Mouse (Mus musculus): ENCODE results near the gene Ppp2r5a. TPM values are rescaled to one million over a fixed set of nuclear protein-coding genes. Genes with fewer than 3 reads are reported as not detected.
"Not testable (repeated sequence)": the region's sequence is repeated elsewhere in the genome, so short reads cannot be mapped to it uniquely, and the experiment has no call there.

Gene Ppp2r5a
- polyA plus RNA-seq, 1 experiment from 2014 or later: 39.9 TPM

DNA sequence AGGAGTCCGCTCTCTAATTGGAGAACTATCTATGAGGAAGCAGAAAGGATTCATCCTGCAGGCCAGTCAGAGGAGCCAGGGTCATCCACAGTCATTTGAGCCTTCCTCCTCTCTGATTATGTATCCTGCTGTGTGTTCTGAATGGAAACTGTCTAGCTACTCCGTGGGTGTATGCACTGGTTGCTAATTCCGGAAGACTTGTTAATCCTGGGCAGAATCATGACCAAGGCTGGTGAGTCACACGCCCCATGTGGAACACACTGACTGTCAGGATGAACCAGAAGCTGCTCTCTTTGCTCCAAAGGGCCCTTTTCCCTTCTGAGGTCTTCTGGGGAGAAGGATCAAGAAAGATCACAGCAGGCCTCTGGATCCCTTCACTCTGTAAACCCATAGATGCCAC lies 35.5 kb upstream of the Ppp2r5a start:
- Histone ChIP-seq H3K4me3 (ENCODE audit: low read depth, low read length) (no peak overlapping the region), H3K9ac (ENCODE audit: low read depth, low read length) (no peak overlapping the region), H3K36me3 (ENCODE audit: control insufficient read depth, insufficient read depth, low read length) (no peaks in the 10 kb centered on the region), H3K27me3 (replicated peaks; ENCODE audit: control insufficient read depth, insufficient read depth, low read length) (no peaks in the 10 kb centered on the region), H3K27ac (ENCODE audit: low read depth, low read length) (no peak overlapping the region), H3K4me1 (replicated peaks; ENCODE audit: control insufficient read depth, insufficient read depth, low read length) (0 out of 2 replicates have a peak, but pooled peaks cover 4% of the 10 kb centered on the region), H3K4me2 (no peak overlapping the region), H3K9me3 (ENCODE audit: control insufficient read depth, low read length) (no peaks in the 10 kb centered on the region)
- ATAC-seq (replicated peaks; ENCODE audit: low FRiP score) (no peak), DNase-seq (ENCODE audit: low spot score) (no peak)
- WGBS: 68% methylated on average over 4 of the region's 4 CpGs

DNA sequence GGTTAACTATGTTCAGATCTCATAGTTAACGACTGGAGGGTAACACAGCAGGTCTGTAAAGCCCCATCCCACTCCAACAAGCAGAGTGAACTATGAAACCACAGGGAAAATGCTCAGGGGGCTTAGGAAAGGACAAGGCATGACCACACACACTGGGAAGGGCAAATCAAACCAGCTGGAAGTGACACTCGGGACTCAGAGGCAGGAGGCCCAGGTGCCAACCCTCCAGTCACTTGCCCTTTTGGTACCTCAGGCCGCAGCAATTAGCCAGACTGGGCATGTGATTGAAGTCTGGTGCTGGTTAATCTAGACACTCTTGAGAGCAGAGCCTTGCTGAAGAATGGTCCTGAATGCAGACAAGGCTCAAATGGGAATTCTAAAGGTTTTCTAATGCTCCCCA lies 33.6 kb upstream of the Ppp2r5a start:
- Histone ChIP-seq H3K4me2 (no peak overlapping the region), H3K9me3 (ENCODE audit: control insufficient read depth, low read length) (no peaks in the 10 kb centered on the region), H3K4me1 (replicated peaks; ENCODE audit: control insufficient read depth, insufficient read depth, low read length) (peaks cover 12% of the 10 kb centered on the region), H3K27me3 (replicated peaks; ENCODE audit: control insufficient read depth, insufficient read depth, low read length) (no peaks in the 10 kb centered on the region), H3K27ac (ENCODE audit: low read depth, low read length) (no peak overlapping the region), H3K9ac (ENCODE audit: low read depth, low read length) (no peak overlapping the region), H3K36me3 (ENCODE audit: control insufficient read depth, insufficient read depth, low read length) (no peaks in the 10 kb centered on the region), H3K4me3 (ENCODE audit: low read depth, low read length) (no peak overlapping the region)
- no peak for DNase-seq (ENCODE audit: low spot score)
- no peak for ATAC-seq (replicated peaks; ENCODE audit: low FRiP score)
- 54% methylated on average over 3 of the region's 3 CpGs for WGBS

DNA sequence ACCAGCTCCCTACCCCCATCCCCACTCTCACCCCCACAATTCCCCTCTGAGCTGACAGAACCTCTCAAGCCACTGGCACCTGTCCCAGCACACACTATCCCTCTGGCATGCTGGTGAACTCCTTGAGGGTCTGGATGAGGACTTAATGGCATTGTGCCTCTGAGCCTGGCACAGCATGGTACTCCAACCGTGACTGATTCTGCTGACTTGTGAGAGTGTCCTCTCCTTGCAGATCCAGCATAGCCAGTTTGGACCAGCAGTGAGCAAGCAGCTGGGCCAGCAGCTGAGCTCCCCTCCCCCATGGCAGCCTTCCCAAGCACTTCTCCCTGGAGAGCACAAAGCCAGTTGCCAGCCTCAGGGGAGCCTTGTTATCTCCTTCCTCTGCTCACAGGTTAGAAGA lies 32.3 kb upstream of the Ppp2r5a start:
- no peak for DNase-seq (ENCODE audit: low spot score)
- Histone ChIP-seq H3K9me3 (ENCODE audit: control insufficient read depth, low read length) (no peaks in the 10 kb centered on the region), H3K36me3 (ENCODE audit: control insufficient read depth, insufficient read depth, low read length) (no peaks in the 10 kb centered on the region), H3K4me1 (replicated peaks; ENCODE audit: control insufficient read depth, insufficient read depth, low read length) (peaks cover 12% of the 10 kb centered on the region), H3K27ac (ENCODE audit: low read depth, low read length) (no peak overlapping the region), H3K4me3 (ENCODE audit: low read depth, low read length) (no peak overlapping the region), H3K27me3 (replicated peaks; ENCODE audit: control insufficient read depth, insufficient read depth, low read length) (no peaks in the 10 kb centered on the region), H3K4me2 (no peak overlapping the region), H3K9ac (ENCODE audit: low read depth, low read length) (no peak overlapping the region)
- WGBS: 32% methylated on average over 1 of the region's 1 CpGs
- ATAC-seq (replicated peaks; ENCODE audit: low FRiP score): no peak

DNA sequence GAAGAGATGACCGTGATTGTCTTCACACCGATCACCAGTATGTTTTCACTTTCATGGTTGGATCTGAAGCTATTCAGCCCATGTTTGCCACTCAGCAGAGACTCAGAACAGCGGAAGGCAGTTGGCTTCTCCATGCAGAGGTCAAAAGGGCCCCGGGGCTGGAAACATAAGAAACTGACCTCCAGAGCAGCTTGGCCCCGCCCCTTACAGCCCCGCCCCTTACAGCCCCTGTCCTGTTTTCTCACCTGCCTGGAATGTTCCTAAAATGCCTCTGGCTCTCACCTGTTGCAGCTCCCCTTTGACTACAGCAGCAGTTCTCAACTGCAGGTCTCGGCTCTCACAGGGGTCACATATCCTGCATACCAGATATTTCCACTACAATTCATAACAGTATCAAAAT lies 29.5 kb upstream of the Ppp2r5a start:
- H3K4me2 ChIP-seq: peak overlapping the region; percentile 46
- H3K36me3 ChIP-seq (ENCODE audit: control insufficient read depth, insufficient read depth, low read length): no peaks in the 10 kb centered on the region
- no peak overlapping the region for H3K9ac ChIP-seq (ENCODE audit: low read depth, low read length)
- H3K27ac ChIP-seq (ENCODE audit: low read depth, low read length): no peak overlapping the region
- peaks cover 12% of the 10 kb centered on the region for H3K4me1 ChIP-seq (replicated peaks; ENCODE audit: control insufficient read depth, insufficient read depth, low read length)
- no peak for DNase-seq (ENCODE audit: low spot score)
- WGBS: 27% methylated on average over 7 of the region's 7 CpGs
- H3K27me3 ChIP-seq (replicated peaks; ENCODE audit: control insufficient read depth, insufficient read depth, low read length): no peaks in the 10 kb centered on the region
- ATAC-seq (replicated peaks; ENCODE audit: low FRiP score): no peak
- no peaks in the 10 kb centered on the region for H3K9me3 ChIP-seq (ENCODE audit: control insufficient read depth, low read length)
- peak overlapping the region; percentile 3; the same call in 1 of the 2 replicates for H3K4me3 ChIP-seq (ENCODE audit: low read depth, low read length)

DNA sequence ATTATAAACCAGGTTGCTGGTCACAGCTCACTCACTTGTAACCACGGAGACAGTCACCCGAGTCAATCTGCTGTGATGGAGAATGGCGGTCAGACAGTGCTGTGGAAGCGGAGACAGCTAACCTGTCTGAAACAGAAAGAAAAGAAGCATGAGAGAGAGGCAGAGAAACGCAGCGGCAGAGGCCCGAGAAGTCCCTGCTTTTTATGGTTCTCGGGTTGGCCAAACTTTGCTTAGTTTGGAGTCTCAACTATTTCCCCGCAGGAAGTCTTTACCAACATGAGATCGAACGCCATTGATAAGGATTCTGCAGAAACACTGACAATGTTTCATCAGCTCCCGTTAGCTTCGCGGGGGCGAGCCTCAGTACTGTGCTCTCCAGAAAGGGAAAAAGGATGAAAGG lies 29.0 kb upstream of the Ppp2r5a start:
- Histone ChIP-seq H3K36me3 (ENCODE audit: control insufficient read depth, insufficient read depth, low read length) (no peaks in the 10 kb centered on the region), H3K27me3 (replicated peaks; ENCODE audit: control insufficient read depth, insufficient read depth, low read length) (no peaks in the 10 kb centered on the region), H3K9ac (ENCODE audit: low read depth, low read length) (no peak overlapping the region), H3K4me2 (peak overlapping the region; percentile 46), H3K9me3 (ENCODE audit: control insufficient read depth, low read length) (no peaks in the 10 kb centered on the region), H3K27ac (ENCODE audit: low read depth, low read length) (no peak overlapping the region), H3K4me1 (replicated peaks; ENCODE audit: control insufficient read depth, insufficient read depth, low read length) (peaks cover 12% of the 10 kb centered on the region), H3K4me3 (ENCODE audit: low read depth, low read length) (peak overlapping the region; percentile 3; the same call in 1 of the 2 replicates)
- no peak for DNase-seq (ENCODE audit: low spot score)
- WGBS: 48% methylated on average over 15 of the region's 15 CpGs
- ATAC-seq (replicated peaks; ENCODE audit: low FRiP score): no peak

DNA sequence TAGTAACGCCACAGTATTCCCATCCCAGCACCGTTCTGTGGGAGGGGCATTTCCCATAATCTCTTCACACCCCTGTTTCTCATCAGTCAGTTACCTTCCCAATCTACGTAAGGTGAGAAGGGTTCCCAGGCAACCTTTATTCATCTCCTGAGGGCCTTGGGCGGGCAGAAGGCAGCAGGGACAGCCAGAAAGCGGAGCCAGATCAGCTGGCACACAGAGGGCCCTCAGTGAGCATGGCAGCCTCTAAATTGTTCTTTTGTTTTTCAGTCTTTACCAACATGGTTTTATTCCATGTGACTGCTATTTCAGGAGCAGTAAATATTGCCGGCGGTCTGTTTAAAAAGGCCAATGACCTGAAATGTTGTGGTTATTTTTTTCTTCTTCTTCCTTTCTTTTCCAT lies 27.0 kb upstream of the Ppp2r5a start:
- ATAC-seq (replicated peaks; ENCODE audit: low FRiP score) (no peak), DNase-seq (ENCODE audit: low spot score) (no peak)
- 69% methylated on average over 7 of the region's 7 CpGs for WGBS
- Histone ChIP-seq H3K4me3 (ENCODE audit: low read depth, low read length) (no peak overlapping the region), H3K9ac (ENCODE audit: low read depth, low read length) (no peak overlapping the region), H3K4me1 (replicated peaks; ENCODE audit: control insufficient read depth, insufficient read depth, low read length) (peaks cover 8% of the 10 kb centered on the region), H3K4me2 (no peak overlapping the region), H3K27me3 (replicated peaks; ENCODE audit: control insufficient read depth, insufficient read depth, low read length) (no peaks in the 10 kb centered on the region), H3K27ac (ENCODE audit: low read depth, low read length) (no peak overlapping the region), H3K36me3 (ENCODE audit: control insufficient read depth, insufficient read depth, low read length) (no peaks in the 10 kb centered on the region), H3K9me3 (ENCODE audit: control insufficient read depth, low read length) (no peaks in the 10 kb centered on the region)

DNA sequence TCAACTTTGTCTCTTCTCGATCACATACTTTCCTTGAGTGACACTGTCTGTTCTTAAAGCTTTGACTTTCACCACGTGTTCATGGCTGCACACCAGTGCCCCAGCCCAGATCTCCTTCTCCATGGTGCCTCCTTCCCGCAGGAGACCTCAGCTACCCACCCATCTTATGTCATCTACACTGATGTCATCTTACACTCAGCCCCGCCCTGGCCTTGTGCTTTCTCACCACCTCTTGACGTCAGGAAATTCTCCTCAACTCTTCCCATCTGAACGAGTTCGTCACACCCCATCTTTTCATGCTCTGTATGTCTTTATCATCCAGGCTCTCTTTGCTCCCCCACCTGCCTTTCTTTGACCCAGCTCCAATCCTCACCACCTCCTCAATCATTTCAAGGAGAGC lies 22.8 kb upstream of the Ppp2r5a start:
- no peak overlapping the region for H3K9ac ChIP-seq (ENCODE audit: low read depth, low read length)
- peaks cover 12% of the 10 kb centered on the region for H3K4me1 ChIP-seq (replicated peaks; ENCODE audit: control insufficient read depth, insufficient read depth, low read length)
- DNase-seq (ENCODE audit: low spot score): no peak
- H3K4me2 ChIP-seq: no peak overlapping the region
- no peaks in the 10 kb centered on the region for H3K27me3 ChIP-seq (replicated peaks; ENCODE audit: control insufficient read depth, insufficient read depth, low read length)
- H3K27ac ChIP-seq (ENCODE audit: low read depth, low read length): no peak overlapping the region
- H3K9me3 ChIP-seq (ENCODE audit: control insufficient read depth, low read length): no peaks in the 10 kb centered on the region
- no peaks in the 10 kb centered on the region for H3K36me3 ChIP-seq (ENCODE audit: control insufficient read depth, insufficient read depth, low read length)
- no peak for ATAC-seq (replicated peaks; ENCODE audit: low FRiP score)
- WGBS: 59% methylated on average over 7 of the region's 7 CpGs
- no peak overlapping the region for H3K4me3 ChIP-seq (ENCODE audit: low read depth, low read length)

DNA sequence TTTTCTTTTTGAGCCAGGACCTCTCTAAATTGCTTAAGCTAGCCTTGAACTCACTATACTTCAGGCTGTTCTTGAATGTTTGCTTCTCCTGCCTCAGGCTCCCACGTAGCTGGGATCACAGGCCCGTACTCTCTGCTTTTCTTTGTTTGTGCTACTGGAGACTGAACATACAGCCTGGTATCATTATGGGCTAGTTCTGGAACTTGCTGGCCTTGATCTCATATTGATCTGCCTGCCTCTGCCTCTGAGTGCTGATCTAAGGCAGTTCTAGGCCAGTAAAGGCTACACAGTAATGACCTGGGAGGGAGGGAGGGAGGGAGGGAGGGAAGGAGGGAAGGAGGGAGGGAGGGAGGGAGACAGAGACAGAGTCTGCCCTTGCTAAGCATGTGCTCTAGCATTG lies 20.1 kb upstream of the Ppp2r5a start:
- Histone ChIP-seq H3K4me2 (no peak overlapping the region), H3K4me3 (ENCODE audit: low read depth, low read length) (no peak overlapping the region), H3K27ac (ENCODE audit: low read depth, low read length) (no peak overlapping the region), H3K9ac (ENCODE audit: low read depth, low read length) (no peak overlapping the region), H3K27me3 (replicated peaks; ENCODE audit: control insufficient read depth, insufficient read depth, low read length) (no peaks in the 10 kb centered on the region), H3K36me3 (ENCODE audit: control insufficient read depth, insufficient read depth, low read length) (no peaks in the 10 kb centered on the region), H3K4me1 (replicated peaks; ENCODE audit: control insufficient read depth, insufficient read depth, low read length) (peaks cover 22% of the 10 kb centered on the region), H3K9me3 (ENCODE audit: control insufficient read depth, low read length) (no peaks in the 10 kb centered on the region)
- WGBS: 49% methylated on average over 2 of the region's 2 CpGs
- no peak for DNase-seq (ENCODE audit: low spot score)
- no peak for ATAC-seq (replicated peaks; ENCODE audit: low FRiP score)

DNA sequence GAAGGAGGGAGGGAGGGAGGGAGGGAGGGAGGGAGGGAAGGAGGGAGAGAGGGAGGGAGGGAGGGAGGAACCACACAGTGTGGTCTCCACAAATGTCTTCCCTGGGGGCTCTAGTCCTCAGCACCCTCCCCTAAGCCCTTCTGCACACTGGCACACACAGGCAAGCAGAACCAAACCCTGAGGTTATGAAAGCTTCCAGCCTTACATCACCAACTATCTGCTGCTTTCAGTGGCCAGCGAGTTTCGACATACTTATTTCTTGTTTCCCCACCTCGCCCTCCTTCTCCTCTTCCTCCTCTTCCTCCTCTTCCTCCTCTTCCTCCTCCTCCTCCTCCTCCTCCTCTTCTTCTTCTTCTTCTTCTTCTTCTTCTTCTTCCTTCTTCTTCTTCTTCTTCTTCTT lies 19.6 kb upstream of the Ppp2r5a start:
- not testable (repeated sequence) for ATAC-seq (replicated peaks; ENCODE audit: low FRiP score); H3K4me3 ChIP-seq (ENCODE audit: low read depth, low read length); H3K9me3 ChIP-seq (ENCODE audit: control insufficient read depth, low read length); DNase-seq (ENCODE audit: low spot score); H3K27me3 ChIP-seq (replicated peaks; ENCODE audit: control insufficient read depth, insufficient read depth, low read length); H3K9ac ChIP-seq (ENCODE audit: low read depth, low read length); H3K36me3 ChIP-seq (ENCODE audit: control insufficient read depth, insufficient read depth, low read length); H3K4me2 ChIP-seq; H3K27ac ChIP-seq (ENCODE audit: low read depth, low read length)
- 41% methylated on average over 3 of the region's 3 CpGs for WGBS
- H3K4me1 ChIP-seq (replicated peaks; ENCODE audit: control insufficient read depth, insufficient read depth, low read length): peaks cover 22% of the 10 kb centered on the region
